Mouse (Mus musculus) ovary, postnatal 14 days (tissue): ENCODE measurements around the gene Tmem209.

ENCODE experiments used
- DNase-seq: peaks from one replicate; pipeline ENCODE4 v3.0.0; 2022; ENCODE audit warnings: low spot score

The Tmem209 gene

DNA sequence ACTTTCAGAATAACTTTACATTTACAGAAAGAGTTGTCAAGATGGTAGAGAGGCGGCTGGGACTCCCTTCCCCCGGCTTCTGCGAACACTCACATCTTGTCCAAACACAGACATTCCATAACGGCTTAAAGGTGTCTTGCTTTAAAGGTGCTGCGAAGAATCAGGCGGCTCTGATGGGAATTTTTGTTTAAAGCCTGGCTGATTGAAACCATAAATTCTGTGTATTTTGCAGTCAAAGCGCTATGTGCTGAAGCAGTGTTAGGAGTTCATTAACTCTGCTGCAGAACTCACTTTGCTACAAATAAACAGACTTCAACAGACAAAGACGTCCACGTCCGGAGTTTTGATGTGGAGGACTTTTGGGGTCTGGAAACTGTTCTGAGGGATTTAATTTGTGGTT, 28.7 kb upstream of the Tmem209 start:
- DNase-seq = no peak

DNA sequence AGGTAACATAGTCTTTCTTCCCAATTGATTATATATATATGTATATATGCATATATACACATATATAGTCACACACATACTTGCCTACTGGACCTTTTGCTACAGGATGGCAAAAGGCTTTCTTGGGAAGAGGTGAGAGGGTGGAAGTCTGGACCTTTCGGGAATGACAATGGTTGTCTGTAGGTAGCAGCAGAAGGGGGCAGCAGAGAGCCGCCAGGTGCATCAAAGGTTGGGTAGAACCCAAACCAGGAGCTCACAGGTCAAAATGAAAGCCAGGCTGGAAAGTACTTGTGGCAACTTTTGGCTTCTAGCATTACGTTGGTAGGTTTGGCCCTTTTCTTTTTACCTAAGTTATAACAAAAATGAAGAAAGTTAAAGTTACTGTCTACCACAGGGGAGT, 25.8 kb upstream of the Tmem209 start:
- DNase-seq = no peak

DNA sequence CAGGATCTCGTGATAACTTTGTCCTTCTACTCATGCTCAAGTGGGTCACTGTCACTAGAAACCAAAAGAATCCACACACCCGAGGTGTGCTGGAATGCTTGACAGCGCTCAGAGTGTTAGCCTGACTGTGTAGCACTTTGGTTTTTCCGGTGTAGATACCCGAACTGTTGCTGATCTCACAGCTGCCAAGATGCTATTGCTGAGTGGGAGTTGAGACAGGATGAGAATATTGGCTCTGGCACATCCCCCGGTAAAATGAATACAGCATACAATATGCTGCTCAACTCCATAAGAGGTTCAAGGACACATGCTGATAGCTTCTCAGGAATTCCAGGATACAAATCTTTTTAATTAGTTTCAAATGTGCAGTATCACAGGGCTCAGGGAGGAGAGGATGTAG, 19.2 kb upstream of the Tmem209 start:
- no peak for DNase-seq

DNA sequence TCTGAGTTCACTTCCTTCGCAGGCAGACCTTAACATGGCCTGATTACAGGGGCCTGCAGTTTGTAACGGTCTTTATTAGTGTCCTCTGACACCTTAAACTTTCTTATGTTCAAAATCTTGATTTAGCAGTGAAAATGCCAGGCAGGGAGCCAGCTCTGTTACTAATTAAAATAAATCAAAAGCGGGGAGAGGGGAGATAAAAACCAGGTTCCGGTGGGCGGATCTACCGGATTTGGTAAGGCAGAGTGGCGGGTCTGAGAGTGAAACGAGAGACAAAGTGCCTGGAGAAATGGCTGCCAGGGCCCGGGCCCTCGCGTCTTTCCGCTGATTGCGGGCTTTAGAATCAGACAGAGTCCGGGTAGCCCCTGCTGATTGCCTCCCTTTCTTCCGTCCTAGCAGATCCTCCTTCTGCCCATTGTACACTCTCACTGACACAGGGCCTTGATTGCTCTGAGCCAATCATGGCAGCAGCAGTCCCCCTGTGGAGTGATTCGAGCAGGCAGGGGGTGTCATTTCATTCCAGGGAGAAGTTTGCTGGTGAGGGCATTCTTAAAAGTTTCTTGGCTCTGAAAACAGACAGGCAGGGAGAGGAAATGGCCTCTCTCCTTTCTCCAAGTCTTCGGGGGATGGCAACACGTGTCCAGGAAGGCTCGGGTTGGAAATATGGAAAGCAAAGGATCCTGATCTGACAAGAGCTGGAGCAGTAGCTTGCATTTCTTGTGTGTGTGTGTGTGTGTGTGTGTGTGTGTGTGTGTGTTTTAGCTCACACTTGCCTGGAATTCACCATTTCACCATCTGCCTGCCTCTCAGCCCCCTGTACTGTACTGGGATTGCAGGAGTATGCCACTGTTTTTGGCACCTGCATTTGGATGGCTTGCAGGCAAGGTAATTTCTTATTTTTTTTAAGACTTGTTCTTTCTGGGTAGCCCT, 17.3 kb upstream of the Tmem209 start:
- peak; percentile 47 for DNase-seq

DNA sequence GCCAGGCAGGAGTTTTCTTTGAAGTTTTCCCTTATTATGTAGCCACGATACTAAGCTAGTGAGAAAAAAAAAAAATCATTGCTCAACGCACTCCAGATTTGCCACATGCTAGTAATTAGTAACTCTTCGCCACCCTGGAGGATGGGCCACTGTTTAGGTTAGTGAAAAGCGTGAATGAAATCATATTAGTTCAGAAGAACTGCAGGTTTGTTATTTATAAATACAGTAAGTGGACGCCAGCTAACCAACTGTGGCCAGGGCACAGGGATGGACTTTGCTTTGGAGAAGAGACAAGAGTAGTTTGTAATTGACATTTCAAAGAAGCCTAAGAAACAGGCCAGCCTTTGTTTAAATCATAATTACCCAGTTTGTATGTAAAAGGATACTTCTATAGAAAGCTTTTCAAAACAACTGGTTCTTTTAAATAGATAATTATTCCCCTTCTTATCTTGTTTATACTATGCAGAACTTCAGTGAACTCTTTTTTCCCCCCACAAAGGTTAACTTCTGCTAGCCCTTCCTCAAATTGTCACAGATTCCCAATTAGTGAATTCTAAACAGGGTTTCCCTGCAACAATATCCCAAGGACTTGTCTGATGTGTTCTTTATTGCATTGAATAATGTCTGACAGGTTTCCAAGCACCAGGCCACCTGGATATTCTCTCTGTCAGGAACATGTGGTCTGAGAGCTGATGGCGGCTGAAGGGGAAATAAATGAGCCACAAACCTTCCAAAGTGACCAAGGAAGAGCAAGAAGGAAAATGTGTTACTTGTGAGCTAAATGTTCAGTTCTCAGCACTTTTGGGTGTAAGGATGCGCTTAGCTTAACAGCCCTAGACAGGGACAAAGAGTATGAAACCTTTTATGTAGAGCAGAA, 16.1 kb upstream of the Tmem209 start:
- DNase-seq = no peak

DNA sequence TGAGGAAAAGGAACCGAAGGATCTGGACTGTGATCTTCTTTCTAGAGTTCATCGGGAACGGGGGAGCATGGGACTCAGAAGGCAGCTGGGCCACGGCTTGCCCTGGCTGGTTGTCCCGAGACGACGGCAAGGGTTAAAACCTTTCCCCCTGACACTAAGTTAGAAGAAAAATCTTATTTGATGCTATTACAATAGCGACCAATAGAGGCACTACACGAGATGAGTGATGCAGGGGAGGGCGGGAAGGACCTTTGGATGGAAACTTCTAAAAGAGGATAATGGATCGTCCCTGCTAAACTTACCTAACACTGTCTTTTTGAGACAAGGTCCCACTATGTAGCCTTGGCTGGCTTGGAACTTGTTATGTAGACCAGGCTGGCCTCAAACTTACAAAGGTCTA, 10.8 kb upstream of the Tmem209 start:
- DNase-seq = no peak

DNA sequence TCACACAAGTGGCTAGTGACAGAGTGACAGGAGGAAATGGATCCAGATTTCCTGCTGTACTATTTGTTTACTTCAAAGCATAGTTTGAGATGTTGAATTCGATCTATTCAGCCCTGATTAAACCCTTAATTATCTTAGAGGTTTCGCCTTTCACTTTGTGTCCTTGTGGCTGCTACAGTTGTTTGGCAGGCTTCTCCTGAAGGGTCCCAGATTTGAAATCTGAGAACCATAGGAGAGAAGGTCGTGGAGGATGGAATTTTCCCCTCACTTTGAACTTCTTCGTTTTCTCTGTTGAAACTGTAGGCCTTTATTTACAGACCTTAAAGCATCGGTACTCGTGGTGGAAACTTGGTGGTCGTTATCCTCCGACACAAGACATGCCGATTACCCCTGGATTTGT, 4.7 kb upstream of the Tmem209 start:
- DNase-seq = no peak

DNA sequence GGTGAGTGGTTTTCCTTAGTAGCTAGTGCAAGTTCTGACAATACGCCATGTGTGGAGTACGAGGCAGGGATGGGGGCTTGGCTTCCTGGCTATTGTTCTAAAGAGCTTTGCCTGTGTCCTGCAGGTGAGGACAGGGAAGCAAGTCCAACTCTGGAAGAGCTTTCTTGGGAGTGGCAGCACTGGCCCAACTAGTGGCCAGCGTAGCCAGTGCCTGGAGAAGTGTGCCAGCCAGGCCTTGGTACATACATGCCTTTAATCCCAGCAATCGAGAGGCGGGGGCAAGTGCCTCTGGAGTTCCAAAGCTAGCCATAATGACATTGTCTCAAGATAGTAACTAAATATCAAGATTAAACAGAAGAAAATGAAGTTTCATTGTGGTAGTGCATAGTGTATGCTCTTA, 708 bp upstream of the Tmem209 start:
- no peak for DNase-seq

DNA sequence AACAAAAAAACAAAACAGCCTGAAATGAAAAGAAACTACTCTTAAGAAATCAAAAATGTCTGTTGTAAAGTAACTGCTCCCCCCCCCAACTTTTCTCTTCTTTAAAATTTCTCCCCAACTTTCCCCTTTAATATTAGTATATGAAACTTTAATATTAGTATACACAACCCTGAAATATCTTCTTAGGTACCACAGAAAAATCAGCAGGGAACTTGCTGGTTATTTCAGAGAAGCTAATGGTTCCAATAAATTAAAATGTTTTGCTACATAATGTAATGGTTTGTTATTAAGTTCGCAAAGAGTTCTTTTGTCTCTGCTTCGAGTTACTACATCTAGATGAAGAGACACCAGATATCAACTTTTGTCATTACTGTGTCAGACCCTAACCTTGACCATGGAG, 759 bp downstream of the Tmem209 start:
- no peak for DNase-seq

DNA sequence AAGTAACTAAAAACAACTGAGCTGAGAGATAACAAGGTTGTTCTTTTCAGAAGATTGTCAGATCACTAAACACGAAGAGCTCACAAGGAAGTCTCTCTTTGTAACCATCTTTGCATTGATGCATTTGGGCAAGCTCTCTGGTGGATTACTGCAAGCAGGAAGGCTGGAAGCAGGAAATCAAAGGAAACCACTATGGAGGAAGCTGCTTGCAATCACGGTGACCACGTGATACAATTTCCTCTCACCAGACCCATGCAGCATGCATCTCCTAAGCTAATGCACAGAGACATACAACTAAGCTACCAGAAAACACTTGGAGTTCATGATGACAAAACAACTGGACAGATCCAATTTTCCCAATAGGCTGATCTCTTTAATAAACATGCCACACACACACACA, 10.5 kb downstream of the Tmem209 start:
- no peak for DNase-seq

DNA sequence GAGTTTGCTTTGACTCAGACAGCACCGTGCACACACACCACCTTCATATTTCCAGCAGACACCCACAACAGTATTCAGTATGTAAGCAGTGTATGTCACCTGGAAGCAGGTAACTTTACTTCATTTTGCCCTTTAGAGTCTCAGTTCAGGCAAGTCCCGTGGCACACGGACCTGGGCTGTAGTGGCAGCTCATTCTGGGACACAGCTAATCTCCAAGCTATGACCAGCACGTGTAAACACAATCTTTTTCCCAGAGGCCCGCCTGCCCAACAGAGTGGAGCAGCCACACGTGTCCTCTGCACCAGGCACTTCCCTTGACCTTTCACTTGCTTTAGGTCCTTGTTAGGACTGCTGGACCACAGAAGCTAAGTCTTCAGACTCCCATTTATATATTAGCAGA, 23.1 kb downstream of the Tmem209 start:
- DNase-seq = no peak

DNA sequence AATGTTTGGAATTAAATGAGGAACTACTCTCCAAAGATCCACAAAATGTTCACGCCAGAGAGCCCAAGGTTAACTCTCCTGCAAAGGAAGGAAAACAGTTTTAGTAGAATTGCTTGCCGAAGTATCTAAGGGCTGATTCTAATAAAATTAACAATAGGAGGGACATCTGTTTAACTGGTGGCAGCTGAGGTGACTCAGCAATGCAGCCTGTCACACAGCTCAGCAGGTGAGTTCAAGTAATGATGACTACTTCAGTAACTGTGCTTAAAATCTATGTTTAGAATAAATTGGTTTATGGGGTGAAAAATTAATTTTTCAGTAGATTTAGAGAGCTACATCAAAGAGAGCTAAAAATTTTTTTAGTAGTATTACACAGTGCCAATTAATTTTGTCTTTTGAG, 26.7 kb downstream of the Tmem209 start:
- DNase-seq = no peak

DNA sequence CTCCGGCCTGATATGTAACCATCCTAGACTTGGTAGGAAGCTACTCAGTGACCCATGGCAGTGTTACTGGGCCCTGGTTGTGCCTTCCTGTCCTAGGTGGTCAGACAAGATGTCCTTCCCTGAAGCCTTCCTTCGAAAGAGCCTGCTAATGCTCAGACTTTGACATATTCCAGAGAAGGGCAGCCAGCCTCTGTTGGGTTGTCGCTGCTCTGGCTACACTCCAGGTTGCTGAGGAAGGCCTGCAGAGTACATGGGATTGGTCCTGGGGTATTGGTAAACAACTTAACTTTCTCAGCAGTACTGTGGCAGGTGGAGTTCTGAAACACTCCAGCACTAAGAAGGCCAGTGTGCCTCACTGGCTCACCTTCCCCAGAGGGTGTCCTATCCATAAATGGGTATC, 30.2 kb downstream of the Tmem209 start:
- DNase-seq = no peak

DNA sequence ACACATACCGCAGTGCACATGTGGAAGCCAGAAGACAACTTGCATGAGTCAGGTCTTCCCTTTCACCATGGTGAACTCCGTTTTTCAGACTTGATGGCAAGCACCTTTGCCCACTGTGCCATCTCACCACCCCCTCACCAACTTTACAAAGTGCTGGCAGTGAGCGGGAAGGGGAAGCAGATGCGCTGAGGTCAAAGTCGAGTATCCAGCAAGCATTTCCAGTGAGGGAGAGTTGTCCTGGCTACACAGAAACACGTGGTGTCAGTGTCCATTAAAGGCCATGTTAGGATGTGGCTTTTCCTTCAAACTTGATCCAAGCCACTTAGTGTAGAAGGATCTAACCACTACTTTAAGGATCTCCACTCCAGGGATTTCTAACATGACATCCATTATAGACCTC, 31.8 kb downstream of the Tmem209 start:
- no peak for DNase-seq

DNA sequence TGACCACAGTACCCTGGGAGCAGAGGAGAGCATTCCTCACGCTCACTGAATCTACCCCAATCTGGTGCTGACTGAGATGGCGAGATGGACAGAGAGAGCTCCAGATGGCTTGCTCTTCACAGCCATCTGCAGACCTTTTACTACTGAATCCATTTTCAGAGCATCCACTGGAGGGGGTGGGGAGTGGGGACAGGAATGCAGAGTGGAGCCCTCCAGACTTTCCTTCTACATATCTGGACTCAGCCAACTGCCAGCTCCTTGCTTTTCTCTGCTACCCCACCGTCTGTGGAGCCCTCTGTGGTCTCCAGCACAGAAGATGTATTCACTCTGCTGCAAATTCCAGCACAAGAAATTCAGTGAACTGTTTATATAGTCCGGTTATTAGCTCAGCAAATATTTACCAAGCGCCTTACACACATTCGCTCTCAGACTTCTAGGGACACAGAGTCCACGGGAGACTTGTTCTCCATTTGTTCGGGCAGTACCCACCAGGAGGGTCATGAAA, 32.3 kb downstream of the Tmem209 start:
- no peak for DNase-seq

DNA sequence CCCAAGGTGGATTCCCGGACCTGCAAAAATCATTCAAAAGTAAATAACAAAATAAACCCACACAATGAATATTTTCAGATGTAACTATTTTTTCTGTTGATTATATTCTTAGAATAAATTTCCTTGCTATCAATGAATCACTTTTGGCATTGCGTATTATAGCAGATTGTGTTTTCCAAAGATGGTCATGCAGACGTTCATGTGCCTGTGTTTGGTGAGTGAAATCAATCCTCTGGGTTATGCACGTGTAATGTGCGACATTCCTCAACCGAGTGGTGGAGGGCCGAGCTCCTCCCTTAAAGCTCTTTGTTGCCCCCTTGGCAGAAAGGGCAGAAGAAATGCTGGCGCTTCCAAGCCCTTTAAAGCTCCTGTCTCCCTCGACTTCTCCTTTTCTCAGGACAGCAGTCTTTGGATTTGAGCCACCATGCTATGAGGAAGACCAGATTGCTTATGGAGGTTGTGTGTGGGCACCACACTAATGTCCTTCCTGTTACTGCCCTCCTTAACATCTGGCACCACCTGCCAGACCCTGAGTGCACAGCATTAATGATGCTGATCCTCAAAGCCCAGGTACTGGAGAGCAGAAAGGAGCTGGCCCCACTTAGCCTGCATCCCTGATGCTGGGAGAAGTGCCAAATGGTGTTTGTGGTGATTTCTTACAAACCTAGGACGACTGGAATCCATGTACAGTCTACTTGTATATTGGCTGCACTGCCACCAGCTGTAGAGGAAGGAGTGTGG, 33.4 kb downstream of the Tmem209 start:
- no peak for DNase-seq

DNA sequence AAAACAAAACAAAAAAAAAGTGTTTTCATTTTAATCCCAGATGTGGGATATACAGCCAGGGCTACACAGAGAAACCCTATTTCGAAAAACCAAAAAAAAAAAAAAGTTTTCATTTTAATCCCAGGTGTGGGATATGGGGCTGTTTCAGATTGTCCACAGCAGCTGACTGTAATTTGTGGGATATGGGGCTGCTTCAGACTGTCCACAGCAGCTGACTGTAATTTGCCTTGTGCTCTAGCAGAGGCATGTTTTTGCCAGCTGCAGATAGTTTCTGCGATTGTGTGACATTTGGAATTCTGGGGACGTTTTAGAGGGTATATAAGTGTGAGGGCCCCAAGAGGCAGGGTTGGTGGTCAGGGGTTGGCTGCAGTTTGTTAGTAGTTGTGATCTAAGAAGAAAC, 37.9 kb downstream of the Tmem209 start:
- no peak for DNase-seq

DNA sequence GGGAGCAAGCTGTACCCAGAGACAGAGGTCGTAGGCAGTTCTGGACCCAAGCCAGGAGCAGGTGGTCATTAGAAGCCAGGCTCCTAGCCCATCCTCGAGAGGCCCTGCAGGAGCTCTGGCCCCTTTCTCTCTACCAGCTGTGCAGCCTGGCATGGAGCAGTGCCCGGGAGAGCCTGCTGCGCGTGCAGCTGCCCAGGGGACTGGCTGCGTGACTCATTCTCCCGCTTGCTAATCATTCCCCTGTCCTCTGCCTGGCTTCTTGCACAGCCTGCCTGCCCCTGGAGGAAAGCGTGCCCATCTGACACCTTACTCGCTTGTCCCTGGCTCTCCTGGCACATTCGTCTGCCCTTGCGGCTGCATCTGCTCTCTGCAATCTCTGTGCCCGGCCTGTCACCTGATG, 40.2 kb downstream of the Tmem209 start:
- DNase-seq = no peak

DNA sequence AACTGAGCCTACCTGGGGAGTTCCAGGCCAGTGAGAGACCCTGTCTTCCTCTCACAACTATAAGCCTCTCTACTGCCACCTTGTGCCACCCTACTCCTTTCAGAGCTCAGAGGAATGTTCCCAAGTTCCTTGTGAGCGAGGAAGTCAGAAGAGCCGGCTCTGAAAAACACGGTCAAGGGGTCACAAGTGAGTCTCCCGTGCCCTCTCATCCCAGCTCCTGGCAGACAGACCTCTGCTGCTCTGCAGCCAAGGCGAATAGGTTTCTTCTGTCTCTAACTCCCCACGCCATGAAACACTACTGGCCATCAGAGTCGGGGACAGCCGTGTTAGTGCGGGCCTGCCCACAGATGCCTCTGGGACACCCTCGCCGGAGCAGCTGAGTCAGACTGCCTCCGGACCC, 40.9 kb downstream of the Tmem209 start:
- peak; percentile 25 for DNase-seq

DNA sequence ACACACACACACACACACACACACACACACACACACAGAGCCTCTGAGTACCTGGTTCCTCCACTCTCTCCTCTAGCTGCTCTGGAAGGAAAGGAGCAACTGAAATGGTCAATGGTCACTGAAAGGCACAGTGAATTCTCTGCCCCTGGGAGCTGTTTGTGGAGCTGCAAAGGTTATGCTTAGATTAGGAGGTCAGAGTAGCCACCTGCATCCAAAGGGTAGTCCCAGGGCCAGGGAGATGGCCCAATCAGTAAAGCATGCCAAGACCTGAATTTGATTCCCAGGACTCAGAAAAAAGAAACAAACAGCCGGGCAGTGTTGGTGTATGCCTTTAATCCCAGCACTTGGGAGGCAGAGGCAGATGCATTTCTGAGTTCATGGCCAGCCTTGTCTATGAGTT, 41.5 kb downstream of the Tmem209 start:
- no peak for DNase-seq

DNA sequence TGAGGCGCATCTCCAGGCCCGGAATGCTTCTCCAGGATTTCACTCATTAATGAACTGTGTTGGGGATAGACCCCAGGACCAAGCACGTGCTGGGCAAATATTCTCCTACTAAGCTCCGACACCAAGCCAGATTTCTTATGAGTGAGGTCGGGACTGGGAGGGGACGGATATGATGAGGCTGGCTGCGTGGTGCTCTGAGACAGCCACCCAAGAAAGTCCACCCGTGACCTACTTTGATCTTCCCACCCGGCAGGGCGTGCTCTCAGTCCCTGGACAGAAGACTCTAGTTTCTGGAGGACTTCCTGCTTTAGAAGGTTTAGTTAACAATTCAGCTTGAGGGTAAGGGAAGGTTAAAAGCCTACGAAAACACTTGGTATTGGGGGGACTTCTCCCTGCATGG, 44.0 kb downstream of the Tmem209 start:
- no peak for DNase-seq

DNA sequence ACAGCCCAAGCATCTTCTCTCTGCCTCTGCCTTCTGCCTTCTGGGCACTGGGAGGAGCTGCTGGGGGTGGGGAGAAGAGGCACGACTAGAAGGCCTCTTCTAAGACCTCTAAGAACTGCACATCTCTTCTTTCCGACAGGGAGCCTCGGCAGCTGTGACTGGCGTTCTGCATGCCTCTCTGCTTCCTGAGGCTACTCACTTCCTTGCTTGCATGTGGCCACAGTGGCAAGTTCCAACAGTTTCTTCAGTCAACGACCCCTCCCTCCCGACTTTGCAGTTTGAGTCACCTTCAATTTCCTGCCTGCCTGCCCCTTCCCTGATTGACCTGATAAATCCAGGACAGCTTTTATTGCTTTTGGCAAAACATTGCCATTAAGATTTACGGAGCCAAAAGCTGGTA, 46.8 kb downstream of the Tmem209 start:
- DNase-seq = no peak
